Mouse (Mus musculus): ENCODE results near the gene Faim2. TPM values are rescaled to one million over a fixed set of nuclear protein-coding genes. Genes with fewer than 3 reads are reported as not detected.

Faim2 gene
- polyA plus RNA-seq (2015; fragmentation: Nextera tagmentation; extraction: Ambion mirVana): 0.08 and 0.14 TPM in 2 replicates

DNA sequence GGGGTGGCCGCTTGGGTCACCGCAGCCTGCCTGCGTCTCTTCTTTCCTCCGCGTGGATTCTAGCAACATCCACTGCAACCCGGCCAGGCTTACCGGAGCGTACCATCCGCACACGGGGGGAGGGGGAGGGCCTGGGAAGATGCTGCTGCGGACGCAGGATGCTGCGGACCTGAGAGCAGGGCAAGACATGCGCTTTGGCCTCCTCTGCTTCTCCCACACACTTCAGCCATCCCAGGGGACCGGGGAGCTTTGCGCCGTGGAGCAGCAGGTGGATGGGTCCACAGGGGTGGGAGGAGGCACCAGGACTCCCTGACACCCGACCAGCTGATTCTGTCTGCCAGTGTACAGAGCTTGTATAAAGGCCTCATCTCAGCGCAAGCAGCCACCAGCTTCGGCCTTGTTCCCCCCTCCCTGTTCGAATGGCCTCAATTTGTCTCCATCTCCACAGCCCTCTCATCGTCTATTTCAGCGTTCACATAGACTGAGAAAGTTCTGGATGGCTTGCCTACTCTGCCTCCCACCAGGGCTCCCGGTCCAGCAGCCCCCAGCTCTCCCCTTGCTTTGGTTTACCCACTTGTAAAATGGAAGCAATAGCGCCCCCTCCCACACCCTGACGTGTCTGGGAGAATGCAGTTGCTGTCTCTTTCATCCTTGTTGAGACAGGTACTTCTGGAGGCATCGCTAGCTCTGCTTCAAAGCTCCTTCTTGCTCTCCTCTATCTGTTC, at the start of gene Faim2:
Faim2 (minus strand) TSS at position 537 of the 725 bp plus-strand sequence.
- DNase-seq (ENCODE audit: low spot score): no peak

DNA sequence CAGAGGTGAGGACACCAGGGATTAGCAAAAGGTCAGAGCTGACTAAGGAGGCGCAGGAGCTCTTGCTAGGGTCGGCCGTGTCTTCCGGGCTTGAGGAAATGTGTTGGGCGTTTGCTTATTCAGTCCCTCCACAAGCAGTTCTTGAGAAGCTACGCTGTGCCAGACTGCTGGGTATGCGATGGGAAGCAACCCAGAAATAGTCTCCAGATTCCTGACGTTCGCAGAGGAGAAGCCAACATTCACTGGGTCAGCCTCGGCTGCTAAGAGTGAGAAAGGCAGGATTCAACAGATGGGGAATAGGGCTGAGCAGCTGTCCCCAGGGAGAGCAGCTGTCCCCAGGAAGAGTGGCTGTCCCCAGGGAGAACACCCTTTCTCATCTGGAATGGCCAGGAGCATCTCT, 41.2 kb upstream of the Faim2 start:
- no peak for DNase-seq (ENCODE audit: low spot score)

DNA sequence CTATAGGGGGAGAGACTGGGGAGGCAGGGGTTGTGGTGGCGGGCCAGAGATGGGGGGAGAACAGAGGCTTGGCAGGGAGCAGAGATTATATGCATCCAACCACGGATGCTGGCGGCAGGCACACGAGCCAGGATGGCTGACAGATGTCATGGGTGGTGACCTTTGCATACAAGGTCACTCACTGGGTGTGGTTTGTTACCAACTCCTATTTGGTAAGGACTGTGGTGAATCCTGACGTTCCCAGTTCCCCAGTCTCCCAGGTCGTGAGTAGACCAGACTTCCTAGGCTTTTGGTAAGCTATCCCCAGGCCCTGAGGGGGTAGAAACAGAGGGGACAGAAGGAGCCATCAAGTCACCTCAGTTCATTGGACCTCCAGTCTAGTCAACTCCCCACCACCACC, 40.7 kb upstream of the Faim2 start:
- no peak for DNase-seq (ENCODE audit: low spot score)

DNA sequence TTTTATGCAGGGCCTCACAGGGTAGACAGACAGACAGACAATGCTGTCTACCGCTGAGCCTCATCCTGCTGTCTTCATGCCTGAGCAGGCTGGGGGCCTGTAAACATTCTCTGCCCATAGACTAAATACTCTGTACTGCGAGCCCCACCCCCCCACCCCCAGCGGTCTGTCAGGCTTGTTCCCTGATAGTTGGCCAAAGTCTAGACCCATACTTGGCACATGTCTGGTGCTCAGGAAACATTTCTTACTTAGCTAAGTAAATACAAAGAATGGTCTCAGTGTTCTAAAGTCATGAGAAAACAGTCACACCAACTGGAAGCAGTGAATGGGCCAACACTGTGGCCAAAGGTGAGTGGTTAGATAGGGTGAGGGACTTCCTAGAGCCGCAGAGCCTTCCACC, 39.4 kb upstream of the Faim2 start:
- DNase-seq (ENCODE audit: low spot score): no peak

DNA sequence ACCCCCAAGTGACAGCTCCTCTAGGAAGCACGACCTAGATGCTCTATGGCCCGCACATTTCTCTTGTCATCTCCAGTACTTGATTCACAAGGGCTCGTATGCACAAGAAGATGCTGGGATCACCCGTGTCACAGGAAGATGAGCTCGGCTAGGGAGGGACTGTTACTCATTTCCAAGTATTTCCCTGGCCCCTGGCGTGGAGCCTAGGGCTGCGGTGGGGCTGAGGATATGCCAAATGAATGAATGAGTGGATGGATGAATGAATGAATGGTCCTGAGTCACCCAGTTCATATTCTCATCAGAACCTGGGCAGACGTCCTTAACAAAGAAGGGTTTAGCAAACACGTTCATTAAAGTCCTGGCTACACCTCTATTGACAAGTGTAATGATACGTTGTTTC, 32.3 kb upstream of the Faim2 start:
- DNase-seq (ENCODE audit: low spot score): no peak

DNA sequence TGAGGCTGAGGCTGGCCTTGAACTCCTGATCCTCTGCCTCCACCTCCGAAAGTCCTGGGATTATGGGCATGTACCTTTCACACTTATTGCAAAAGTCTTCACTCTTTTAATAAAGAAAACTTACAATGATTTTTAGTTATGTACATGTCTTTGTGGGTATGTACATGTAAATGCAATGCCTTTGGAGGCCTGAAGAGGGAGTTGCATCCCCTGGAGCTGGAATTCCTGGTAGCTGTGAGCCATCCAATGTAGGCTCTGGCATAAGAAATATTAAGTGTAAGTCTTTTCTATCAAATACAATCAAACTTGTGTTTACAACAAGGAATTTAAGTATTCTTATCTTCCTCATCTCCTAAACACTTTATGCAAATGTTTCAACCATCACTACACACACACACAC, 31.0 kb upstream of the Faim2 start:
- no peak for DNase-seq (ENCODE audit: low spot score)

DNA sequence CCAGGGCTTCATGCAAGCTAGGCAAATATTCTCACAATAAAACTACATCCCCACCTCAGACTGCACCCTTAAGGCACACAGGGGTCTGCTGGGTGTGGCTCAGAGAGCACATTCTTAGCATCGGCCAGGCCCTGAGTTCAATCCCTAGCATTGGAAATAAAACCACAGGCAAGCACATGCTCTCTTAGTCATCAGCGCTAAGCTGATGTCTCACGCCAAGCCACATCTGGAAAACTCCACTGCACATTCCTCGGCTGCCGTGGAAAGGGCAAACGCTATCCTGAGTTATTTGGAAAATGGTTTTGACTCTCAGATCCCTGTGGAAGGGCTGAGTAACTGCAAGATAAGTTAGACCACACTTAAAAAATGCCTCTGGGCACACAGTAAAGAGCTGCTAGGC, 25.8 kb upstream of the Faim2 start:
- DNase-seq (ENCODE audit: low spot score): no peak

DNA sequence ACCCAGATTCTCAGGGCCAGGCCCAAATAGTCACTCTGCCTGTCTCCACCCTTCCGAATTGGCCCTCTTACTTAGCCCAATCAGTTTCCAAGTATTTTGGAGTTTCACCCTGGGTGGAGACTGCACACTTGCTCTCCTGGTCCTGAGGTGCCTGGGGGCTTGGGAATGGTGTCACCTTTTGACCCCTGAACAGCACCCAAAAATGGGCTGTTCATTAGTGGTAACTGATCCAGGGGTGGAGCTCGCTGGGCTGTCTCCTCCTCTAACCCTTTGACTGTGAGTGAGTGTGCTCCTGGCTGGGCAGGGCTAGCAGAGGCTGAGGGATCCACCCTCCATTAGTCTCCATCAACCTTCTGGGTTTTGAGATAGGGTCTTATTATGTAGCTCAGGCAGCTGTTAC, 21.9 kb upstream of the Faim2 start:
- DNase-seq (ENCODE audit: low spot score): no peak

DNA sequence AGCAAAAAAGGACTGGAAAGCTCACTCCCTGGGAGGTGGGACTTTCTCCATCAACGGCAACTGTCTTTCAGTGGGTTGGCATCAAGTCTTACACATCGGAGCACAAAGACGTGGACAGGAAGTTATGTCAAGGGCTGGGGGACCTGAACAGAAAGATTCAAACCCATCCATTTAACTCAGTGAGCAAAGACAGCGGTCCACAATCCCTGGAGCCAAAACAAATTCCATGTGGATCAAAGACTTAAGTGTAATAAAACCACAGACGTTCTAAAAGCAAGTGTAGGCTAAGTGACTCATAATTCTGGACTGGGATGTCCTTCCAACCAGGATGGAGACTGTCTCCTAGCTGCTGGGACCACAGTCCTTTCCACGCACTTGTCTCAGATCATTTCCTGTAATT, 19.8 kb upstream of the Faim2 start:
- no peak for DNase-seq (ENCODE audit: low spot score)

DNA sequence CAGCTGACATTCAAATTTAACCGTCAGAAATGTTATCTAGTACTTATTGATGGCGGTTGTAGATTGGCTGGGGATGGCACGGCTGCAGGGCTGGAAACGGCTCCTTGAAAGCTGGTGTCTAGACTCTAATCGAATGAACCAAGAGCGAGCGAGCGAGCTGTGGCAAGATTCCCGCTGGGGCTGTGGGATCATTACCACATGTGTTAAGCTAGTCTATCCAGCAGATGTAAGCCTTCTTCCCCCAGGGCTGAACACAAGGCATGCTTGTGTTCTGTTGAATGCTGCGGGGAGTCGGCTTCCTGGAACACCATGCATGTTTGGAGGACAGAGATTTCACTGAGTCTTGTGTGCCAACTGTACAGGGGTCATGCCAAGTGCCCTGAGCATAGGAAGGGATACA, 18.6 kb upstream of the Faim2 start:
- no peak for DNase-seq (ENCODE audit: low spot score)

DNA sequence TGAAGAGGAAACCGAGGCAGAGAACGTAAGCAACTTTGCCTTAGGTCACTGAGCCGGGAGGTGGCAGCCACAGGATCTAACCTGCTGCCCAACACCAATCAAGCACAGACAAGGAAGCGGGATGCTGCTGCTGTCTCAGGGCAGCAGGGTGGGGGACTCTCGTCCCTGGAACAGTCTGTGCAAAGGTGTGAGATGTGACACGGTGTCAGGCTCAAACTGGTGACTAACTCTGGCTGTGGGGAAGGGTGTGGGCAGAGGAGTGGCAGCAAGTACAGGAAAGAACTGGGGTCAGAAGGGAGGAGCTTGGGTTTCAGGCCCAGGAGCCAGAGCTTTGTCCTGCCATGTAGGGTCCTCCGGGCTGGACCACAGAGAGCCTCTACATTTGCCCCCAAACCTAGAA, 16.1 kb upstream of the Faim2 start:
- no peak for DNase-seq (ENCODE audit: low spot score)

DNA sequence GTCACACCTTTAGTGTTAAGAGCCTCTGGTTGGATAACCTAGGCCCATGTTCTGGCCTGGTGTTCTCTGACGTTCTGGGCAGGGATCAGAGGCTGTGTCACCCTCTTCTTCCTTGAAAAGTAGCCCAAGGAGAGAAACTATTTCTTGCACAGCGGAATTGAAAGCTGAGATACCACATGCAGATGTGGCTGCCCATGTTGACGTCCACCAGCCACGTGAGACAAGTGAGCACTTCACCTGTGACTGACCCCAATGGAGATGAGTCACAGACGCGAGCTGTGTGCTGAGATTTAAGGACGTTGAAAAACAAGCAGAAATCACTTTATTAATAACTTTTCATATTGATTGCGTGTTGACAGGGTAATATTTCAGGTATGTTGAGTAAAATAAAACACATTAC, 11.9 kb upstream of the Faim2 start:
- DNase-seq (ENCODE audit: low spot score): no peak

DNA sequence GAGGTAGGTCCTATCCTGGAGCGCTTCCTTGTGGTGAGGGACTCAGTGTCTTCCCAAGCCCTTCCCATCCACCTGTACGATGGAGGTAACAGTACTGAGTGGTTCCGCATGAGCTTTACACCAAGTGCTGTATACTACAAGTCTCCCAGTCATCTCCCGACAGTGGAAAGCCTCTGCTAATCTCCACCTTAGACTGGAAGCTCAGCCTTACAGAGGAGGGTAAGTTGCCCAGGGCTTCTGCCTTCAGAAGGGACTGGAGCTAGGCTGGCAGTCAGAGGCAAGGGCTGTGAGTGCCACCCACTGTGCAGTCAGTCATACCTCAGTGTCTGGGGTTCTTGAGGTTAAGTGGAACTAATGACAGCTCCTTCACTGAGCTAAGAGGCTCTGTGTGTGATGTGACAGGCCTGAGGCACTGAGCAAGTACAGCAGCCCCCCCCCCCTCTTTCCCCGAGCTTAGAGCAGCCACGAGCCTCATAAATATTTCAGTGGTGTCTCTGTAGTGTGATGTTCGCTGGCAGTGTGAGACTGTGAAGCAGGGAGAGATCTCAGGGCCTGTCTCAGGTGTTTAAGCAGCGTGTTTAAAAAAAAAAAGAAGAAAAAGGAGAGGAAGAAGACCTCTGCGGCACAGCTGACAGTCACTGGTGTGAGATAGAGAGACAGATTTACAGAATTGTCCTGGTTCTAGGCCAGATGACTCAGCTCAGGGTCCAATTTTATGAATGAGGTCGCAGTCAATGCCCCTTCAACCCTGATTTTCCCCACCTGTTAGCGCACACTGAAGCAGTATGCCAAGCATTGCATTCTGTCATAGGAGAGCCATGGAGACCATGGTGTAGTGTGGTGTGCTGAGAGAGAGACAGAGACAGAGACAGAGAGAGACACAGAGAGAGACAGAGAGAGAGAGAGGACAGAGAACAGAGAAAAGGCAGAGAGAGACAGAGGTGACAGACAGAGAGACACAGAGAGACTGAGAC, 9.2 kb upstream of the Faim2 start:
- no peak for DNase-seq (ENCODE audit: low spot score)

DNA sequence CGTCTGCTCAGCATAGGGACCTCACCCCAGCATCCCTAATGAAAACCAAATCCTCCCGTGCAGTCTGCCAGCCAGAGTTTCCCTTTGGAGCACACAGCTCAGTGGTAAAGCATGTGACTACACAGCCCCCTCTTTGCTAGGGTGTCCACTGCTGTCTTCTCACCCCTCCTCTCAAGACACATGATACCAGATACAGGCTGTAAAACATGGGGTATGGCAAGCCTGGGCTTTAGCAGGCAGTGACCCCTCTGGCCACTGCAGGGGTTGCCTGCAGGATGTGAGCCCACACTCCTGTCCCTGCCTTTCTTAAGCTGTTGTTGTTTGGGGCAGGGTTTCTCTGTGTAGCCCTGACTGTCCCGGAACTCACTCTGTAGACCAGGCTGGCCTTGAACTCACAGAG, 4.1 kb upstream of the Faim2 start:
- no peak for DNase-seq (ENCODE audit: low spot score)

DNA sequence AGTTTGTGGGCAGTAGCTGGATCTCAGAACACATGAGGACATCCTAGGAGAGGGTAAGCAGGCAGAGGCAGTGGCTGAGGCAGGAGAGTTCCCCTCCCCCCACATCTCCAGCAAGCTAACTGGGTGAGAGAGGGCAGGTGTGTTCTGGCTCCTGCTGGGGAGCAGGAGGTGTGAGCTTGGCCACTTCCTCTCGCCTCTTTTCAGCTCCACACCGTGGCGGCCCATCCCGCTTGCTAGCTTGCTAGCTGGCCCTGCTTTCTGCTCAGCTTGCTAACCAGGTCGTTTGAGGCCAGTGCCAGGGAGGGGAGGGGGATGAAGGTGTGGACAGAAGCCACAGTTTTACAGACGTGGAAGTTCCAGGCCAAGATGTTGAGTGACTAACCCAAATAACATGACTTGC, 3.2 kb upstream of the Faim2 start:
- DNase-seq (ENCODE audit: low spot score): peak; percentile 13

DNA sequence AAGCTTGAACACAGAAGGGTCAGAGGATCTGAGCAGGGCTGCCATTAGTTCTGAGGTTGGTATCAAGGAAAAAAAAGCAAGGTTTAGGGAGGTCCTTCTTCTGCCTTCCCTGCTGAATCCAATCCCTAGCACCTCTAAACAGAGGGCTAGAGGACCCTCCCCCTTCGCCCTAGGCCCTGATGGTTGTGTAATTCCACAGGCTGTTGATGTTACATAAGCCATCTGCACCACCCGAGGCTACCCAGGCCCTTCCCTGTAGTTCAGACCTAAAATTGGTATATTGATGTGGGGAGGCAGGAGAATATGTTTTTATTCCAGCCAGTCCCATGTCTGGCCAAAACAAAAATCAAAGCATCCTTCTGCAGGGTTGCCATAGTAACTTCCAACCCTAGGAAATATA, 1.3 kb downstream of the Faim2 start:
- DNase-seq (ENCODE audit: low spot score): no peak

DNA sequence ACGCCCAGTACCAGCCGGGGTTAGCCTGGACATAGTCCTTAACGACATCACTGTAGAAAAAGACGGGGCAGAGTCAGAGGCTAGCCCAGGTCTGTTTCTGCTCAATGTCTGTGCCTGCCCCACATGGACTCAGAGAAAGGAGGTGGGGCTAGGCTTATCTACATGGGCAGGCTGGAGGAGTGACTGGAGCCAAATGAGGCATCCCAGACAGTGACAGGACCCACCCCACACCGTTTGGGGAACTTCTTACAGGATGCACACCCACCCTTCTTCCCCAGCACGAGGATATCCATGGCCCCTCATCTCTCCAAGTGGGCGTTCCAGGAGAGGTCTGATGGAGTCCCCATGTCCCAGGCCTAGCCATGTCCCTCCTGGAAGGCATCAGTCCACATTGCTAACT, 7.7 kb downstream of the Faim2 start:
- no peak for DNase-seq (ENCODE audit: low spot score)

DNA sequence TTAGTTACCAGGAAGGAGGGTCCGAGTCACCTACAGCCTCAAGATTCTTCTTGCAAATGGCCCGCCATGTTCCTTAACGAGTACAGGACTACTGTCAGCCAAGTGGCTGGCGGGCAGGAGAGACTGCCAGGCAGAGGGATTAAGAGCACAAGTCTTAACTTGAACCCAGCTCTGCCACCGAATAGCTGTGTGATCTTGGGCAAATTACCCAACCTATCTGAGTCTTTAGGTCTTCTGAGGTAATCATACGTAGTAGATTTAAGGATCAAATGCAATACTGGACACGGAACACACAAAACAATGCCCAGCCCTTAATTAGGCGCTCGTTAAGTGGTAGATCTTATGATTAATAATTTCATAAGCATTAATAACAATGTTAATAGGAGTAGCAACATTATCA, 8.3 kb downstream of the Faim2 start:
- no peak for DNase-seq (ENCODE audit: low spot score)

DNA sequence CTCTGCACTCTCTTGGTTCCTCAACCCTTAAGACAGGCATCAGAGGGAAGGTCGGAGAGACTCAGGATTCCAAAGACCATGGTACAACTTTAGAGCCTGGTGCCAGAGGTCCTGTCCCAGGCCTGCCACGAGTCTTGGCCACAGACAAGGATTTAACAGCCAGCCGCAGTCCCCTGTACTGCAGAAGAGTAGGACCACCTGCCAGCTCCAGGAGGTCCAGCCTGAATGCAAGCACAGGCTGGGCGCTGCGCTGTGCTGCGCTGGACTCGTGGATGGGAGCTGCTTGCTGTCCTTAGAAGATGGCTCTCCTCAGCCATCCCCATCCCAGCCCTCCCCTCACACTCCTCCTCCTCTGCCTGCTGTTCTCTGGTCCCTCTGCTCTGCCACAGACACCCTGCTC, 10.2 kb downstream of the Faim2 start:
- DNase-seq (ENCODE audit: low spot score): no peak

DNA sequence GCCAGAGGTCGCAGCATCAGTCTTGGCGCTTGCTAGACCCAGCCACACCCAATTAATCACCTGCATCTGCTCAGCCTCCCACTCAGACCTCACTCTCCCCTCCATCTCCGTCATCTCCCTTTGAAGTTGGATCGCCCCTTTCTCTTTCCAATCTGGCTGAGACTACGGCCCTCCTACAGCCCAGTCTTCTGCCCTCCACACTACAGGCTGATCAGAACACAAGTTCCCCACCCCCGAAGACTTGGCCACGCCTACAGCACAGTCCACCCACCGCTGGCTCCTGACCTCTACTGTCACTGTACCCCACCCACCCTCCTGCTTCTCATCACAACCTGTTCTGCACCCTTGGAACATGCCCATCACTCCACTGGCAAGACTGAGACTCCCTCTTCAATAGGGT, 11.2 kb downstream of the Faim2 start:
- DNase-seq (ENCODE audit: low spot score): no peak

DNA sequence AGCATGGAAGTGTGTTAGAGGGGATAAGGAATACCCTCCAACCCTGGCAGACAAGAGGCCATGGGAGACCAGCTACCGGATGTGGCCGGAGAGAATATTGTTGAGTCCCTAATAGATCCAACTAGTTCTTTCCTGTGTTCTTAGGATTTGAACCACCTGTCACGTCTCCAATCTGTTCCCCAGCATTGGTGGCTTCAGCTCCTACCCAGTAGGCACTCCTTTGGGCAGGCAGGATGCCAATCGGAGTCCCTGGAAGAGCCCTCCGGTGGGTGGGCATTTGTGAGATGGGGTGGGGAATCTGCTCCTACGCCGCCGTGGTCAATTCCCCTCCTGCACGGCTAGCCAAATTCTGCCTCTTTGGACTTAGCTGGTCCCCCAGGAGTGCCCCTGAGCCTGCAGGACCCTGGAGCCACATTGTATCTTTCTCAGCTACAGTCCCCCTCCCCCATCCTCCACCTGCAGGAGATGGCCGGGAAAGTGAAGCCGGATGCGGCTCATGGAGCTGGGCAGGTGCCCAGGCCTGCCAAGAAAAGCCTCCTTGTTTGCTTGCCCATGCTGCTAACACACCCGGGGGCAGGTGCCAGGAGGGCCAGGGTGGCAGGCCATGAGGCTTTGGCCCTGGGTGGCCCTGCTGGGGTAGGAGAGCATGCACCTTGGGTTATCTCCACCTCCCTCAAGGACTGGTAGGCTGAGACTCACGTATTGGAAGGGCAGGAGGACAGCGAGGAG, 16.0 kb downstream of the Faim2 start:
- no peak for DNase-seq (ENCODE audit: low spot score)

DNA sequence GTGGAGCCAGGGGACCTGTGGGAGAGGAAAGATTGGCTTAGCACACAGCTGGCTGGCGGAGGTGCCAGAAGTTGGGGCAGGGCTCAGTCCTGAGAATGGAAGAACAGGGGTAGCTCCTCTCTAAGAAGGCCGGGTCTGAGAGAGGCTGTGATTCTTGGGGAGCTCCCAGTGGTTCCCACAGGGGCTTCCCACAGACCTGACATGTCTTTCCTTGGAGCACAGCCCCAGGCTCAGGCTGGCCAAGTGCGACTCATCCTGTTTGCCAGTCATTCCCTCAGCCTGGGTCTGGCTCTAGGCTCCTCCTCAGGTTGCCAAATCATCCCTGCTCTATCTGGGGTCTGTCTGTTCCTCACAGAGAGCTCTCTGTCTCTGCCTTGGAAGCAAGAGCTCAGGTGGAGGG, 17.3 kb downstream of the Faim2 start:
- no peak for DNase-seq (ENCODE audit: low spot score)

Data from thymus, postnatal 0 days (tissue).